Mouse (Mus musculus) liver, embryonic 16.5 days (tissue): Measurements from ENCODE around the gene Il31ra. TPM values are rescaled to one million over a fixed set of nuclear protein-coding genes. Genes with fewer than 3 reads are reported as not detected.

Experiments used
- ATAC-seq: fragments of 200-750 bp; cut with Nextera tagmentation; 2 replicates; pipeline ENCODE4 v1.8.0; 2017; ENCODE audit warnings: low read depth, mild to moderate bottlenecking, moderate number of reproducible peaks, moderate library complexity
- H3K27ac ChIP-seq: fragments of 300-500 bp; sonication (generic); 2 replicates; pipeline ENCODE4 v1.5.1; 2014; ENCODE audit warnings: mild to moderate bottlenecking, low read length
- H3K27me3 ChIP-seq: fragments of 300-500 bp; sonication (generic); 2 replicates; pipeline ENCODE4 v1.6.1; 2014; ENCODE audit warnings: low read depth, low read length, mixed read lengths; ENCODE audit not compliant: control insufficient read depth, insufficient read depth
- H3K36me3 ChIP-seq: fragments of 300-500 bp; sonication (generic); 2 replicates; pipeline ENCODE4 v1.6.1; 2014; ENCODE audit warnings: mild to moderate bottlenecking; ENCODE audit not compliant: control insufficient read depth, insufficient read depth
- H3K4me1 ChIP-seq: fragments of 300-500 bp; sonication (generic); 2 replicates; pipeline ENCODE4 v1.6.1; 2014; ENCODE audit warnings: low read depth, low read length, mixed read lengths; ENCODE audit not compliant: control insufficient read depth
- H3K4me2 ChIP-seq: fragments of 300-500 bp; sonication (generic); 2 replicates; pipeline ENCODE4 v1.6.1; 2014; ENCODE audit warnings: low read depth, low read length, mixed read lengths
- H3K4me3 ChIP-seq: fragments of 300-500 bp; sonication (generic); 2 replicates; pipeline ENCODE4 v1.5.1; 2014; ENCODE audit warnings: low read depth, mild to moderate bottlenecking, low read length
- H3K9ac ChIP-seq: fragments of 300-500 bp; sonication (generic); 2 replicates; pipeline ENCODE4 v1.6.1; 2014; ENCODE audit warnings: low read depth, low read length
- H3K9me3 ChIP-seq: fragments of 300-500 bp; sonication (generic); replicated peaks from 2 replicates; pipeline ENCODE4 v1.6.1; 2016; ENCODE audit warnings: low read length; ENCODE audit not compliant: control insufficient read depth
- WGBS: fragments of 180-500 bp; shearing (Covaris S2); extraction: QIAGEN DNeasy Blood & Tissue Kit; methylation state at CpG from one replicate; pipeline ENCODE4 v1.1.7; 2014; ENCODE audit not compliant: insufficient replicate concordance; 5-methylcytosine and 5-hydroxymethylcytosine counted together
- polyA plus RNA-seq: library from polyadenylated mRNA; unstranded; fragments of >200 nt; fragmentation: Nextera tagmentation; extraction: Ambion mirVana; gene quantifications from 2 replicates; pipeline ENCODE4 v1.2.1, GENCODE M21; 2015

Gene Il31ra
- polyA plus RNA-seq, 1 experiment from 2014 or later, result 0.04 TPM

- Histone ChIP-seq H3K4me3 (no peak overlapping the region), H3K4me1 (no peaks in the 10 kb centered on the region), H3K4me2 (no peak overlapping the region), H3K36me3 (peaks cover 8% of the 10 kb centered on the region; the same call in 1 of the 2 replicates), H3K27ac (no peak overlapping the region), H3K9ac (no peak overlapping the region), H3K27me3 (no peaks in the 10 kb centered on the region), H3K9me3 (no peaks in the 10 kb centered on the region)
- WGBS, result 61% methylated on average over 21 of the region's 21 CpGs
- no peak for ATAC-seq
Measured at GRCm38 (mm10) chr13:112473757-112474755, 120.1 kb downstream of the Il31ra start.

DNA sequence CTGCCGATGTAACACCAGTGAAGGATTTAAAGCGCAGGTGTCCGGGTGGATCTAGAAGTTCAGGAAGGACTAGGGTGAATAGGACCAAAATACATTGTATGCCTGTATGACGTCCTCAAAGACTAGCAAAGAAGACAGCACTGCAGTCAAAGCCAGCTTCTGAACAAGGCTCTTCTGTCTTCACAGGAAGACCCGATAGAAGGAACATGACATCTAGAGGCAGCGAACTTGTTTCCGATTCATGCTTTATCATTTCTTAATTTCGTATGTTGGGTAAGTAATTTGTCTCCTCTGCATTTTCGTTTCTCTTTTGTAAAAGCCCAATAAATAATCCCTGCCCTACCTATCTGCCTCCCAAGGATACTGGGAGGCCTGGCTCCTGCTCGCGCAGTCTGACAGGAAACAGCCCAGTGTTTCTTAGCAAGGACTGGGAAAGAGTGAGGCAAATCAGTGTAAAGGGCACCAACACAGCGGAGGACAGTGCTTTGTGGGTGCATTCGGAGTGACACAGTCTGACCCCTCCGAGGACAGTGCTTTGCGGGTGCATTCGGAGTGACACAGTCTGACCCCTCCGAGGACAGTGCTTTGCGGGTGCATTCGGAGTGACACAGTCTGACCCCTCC is 121.6 kb downstream of the Il31ra start:
- Histone ChIP-seq H3K4me3 (no peak overlapping the region), H3K4me1 (no peaks in the 10 kb centered on the region), H3K4me2 (no peak overlapping the region), H3K9ac (no peak overlapping the region), H3K36me3 (peaks cover 8% of the 10 kb centered on the region; the same call in 1 of the 2 replicates), H3K27me3 (no peaks in the 10 kb centered on the region), H3K27ac (no peak overlapping the region), H3K9me3 (no peaks in the 10 kb centered on the region)
- ATAC-seq, result peak; percentile 27; the same call in 1 of the 2 replicates
- 76% methylated on average over 16 of the region's 19 CpGs for WGBS

- H3K36me3 ChIP-seq, result peaks cover 7% of the 10 kb centered on the region; the same call in 1 of the 2 replicates
- no peak overlapping the region for H3K4me3 ChIP-seq
- no peak for ATAC-seq
- H3K4me1 ChIP-seq, result no peaks in the 10 kb centered on the region
- H3K9me3 ChIP-seq, result no peaks in the 10 kb centered on the region
- H3K27me3 ChIP-seq, result no peaks in the 10 kb centered on the region
- no peak overlapping the region for H3K27ac ChIP-seq
- H3K9ac ChIP-seq, result no peak overlapping the region
- no peak overlapping the region for H3K4me2 ChIP-seq
- 70% methylated on average over 9 of the region's 9 CpGs for WGBS
Measured at GRCm38 (mm10) chr13:112471201-112471600, 123.0 kb downstream of the Il31ra start.

Other genes starting within 250 kb of the Il31ra start
- gene Il6st, start 130.3 kb downstream of the Il31ra start, polyA plus RNA-seq, result 6.2 and 7.9 TPM in 2 replicates
- 0.14 and 0.22 TPM in 2 replicates for gene Ddx4, start 58.1 kb upstream of the Il31ra start, polyA plus RNA-seq
- gene Slc38a9, start 66.4 kb upstream of the Il31ra start, polyA plus RNA-seq, result 14.6 and 16.5 TPM in 2 replicates
- 42.6 and 44.4 TPM in 2 replicates for gene Plpp1, start 206.4 kb upstream of the Il31ra start, polyA plus RNA-seq